Mouse (Mus musculus): ENCODE results near the gene Neurog3.

DNA sequence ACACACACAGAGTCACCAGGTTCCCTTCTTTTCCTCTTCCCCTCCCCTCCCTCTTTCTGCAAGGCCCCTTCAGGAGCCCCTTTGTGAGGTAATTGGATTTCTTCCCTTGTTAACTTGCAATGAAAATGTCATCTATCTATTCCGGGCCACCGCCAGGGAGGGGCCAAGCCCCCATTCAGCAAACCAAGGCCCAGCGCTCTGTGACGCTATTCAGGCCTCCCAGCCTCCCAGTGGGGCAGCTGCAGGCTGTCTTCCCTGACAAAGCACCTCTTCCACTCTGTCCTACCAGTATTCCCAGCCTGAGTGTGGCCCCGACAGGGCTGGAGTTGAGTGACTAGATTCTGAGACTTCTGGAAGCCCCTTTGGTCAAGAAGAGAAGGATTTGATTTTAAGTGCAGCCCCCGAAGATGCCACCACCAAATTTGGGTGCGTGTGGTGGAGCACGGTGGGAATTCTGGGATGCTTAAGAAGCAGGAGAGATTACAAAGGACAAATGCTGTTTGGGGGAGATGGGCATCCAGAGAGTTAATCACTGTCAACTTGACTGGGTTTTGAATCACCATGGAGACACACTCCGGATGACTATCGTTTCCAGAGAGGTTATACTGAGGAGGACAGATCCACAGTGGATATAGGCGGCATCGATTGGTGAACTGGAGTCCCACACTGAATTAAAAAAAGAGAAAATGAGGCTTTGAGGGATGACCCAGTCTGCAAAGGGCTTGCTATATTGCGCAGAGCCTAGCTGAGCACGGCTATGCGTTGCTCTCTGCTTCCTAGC lies 41.8 kb downstream of the Neurog3 start:
- TF ChIP-seq CTCF (IDR thresholded peaks at IDR 0.05 in 2 of 3, conservative IDR thresholded peaks at IDR 0.05 in 1 of 3; ENCODE audit: control insufficient read depth in 1 of 3, insufficient read depth in 1 of 3, low read depth in 2 of 3, low read length in 3 of 3, poor library complexity in 1 of 3, severe bottlenecking in 1 of 3) = no peak
- TF ChIP-seq ZC3H11A (IDR thresholded peaks at IDR 0.05; ENCODE audit: low read depth, low read length) = no peak
- TF ChIP-seq HCFC1 (IDR thresholded peaks at IDR 0.05; ENCODE audit: low read depth, low read length) = no peak
- TF ChIP-seq POLR2AphosphoS5 (IDR thresholded peaks at IDR 0.05; ENCODE audit: borderline replicate concordance, low read depth, low read length) = no peak

All from MEL (cell line).